Mouse (Mus musculus) thymus, adult 2 months (tissue): ENCODE results near the gene Aaas.

Source experiments
- CTCF ChIP-seq: fragments of 200-500 bp; IDR thresholded peaks from 2 replicates; pipeline ENCODE4 v1.5.1; 2012; ENCODE audit warnings: mild to moderate bottlenecking, control low read depth, low read length, moderate library complexity, borderline replicate concordance; ENCODE audit not compliant: control insufficient read depth, poor library complexity, insufficient read depth; ENCODE audit errors: extremely low read depth
- POLR2A ChIP-seq: fragments of 200-500 bp; IDR thresholded peaks from 2 replicates; pipeline ENCODE4 v1.6.1; 2012; ENCODE audit warnings: mild to moderate bottlenecking, low read length, control low read depth, moderate library complexity; ENCODE audit not compliant: control insufficient read depth, poor library complexity, insufficient read depth; ENCODE audit errors: extremely low read depth

- no peak; the same call in 1 of the 2 replicates for TF ChIP-seq POLR2A
- TF ChIP-seq CTCF, result no peak
Observed at GRCm38 (mm10) chr15:102295633-102296367, 54.8 kb downstream of the Aaas start, which contains the start of gene Espl1.
